Mouse (Mus musculus): ENCODE measurements around the gene Tubg1. TPM values are rescaled to one million over a fixed set of nuclear protein-coding genes. Genes with fewer than 3 reads are reported as not detected.
"Not testable (repeated sequence)": the region's sequence is repeated elsewhere in the genome, so short reads cannot be mapped to it uniquely, and the experiment has no call there.

The Tubg1 gene
- polyA plus RNA-seq, 1 experiment, result 39.1 TPM

- Histone ChIP-seq H3K4me3 (replicated peaks; ENCODE audit: insufficient read depth, low read depth, low read length) (no peak overlapping the region), H3K27me3 (ENCODE audit: control insufficient read depth, insufficient read depth, low read length) (no peaks in the 10 kb centered on the region), H3K4me1 (ENCODE audit: control insufficient read depth, insufficient read depth, low read length) (no peaks in the 10 kb centered on the region), H3K27ac (ENCODE audit: insufficient read depth, low read length) (no peak overlapping the region)
- no peak for DNase-seq
- no peak for TF ChIP-seq CTCF (IDR thresholded peaks at IDR 0.05; ENCODE audit: borderline replicate concordance, insufficient read depth, low read depth, low read length)
- no peak for TF ChIP-seq POLR2A (IDR thresholded peaks at IDR 0.05; ENCODE audit: borderline replicate concordance, insufficient read depth, low read length)
- WGBS, result 76% methylated on average over 10 of the region's 10 CpGs
Observed at GRCm38 (mm10) chr11:101148751-101149150, 29.0 kb downstream of the Tubg1 start.

DNA sequence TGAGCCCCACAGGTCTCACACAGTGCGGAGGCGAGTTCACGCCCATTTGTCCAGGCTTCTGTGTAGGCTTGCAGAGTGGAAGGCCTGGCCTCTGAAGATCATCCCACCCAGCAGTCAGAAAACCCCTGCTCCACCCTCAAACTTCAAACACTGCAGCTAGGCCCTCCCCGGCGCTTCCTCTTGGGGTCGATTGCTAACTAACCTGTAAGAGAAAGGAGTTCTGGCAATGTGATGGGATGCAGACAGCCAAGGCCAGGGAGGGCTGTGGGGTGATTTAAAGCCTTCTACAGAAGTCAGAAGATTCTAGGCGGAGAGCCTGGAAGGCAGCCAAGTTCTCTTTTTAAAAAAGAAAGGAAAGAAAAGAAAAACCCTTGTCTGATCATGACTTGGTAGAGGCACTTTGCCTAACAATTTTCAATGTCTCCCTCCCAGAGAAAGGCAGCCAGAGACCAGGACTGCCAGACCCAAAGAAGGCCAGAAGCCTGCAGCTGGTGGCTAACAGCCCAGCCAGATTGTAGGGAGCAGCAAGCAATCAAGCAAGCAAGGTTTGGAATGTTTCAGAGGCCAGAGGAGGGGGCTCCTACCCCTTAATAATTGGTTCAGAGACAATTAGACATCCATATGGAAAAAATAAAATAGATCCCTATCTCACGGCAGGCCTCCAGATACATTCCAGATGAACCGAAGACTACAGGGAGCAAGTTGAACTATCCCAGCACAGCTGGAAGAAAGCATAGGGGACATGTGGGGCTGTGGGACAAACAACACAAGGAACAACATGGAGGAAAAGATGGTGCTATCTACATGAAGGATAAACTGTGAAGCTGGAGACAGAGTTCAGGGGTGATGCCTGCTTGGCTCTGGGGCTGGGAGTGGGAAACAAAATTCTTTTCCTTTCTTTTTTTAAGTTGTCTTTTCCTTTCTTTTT lies 29.7 kb downstream of the Tubg1 start:
- Histone ChIP-seq H3K4me1 (ENCODE audit: control insufficient read depth, insufficient read depth, low read length) (no peaks in the 10 kb centered on the region), H3K27me3 (ENCODE audit: control insufficient read depth, insufficient read depth, low read length) (no peaks in the 10 kb centered on the region), H3K27ac (ENCODE audit: insufficient read depth, low read length) (no peak overlapping the region), H3K4me3 (replicated peaks; ENCODE audit: insufficient read depth, low read depth, low read length) (no peak overlapping the region)
- WGBS, result 53% methylated on average over 9 of the region's 9 CpGs
- DNase-seq, result no peak
- TF ChIP-seq POLR2A (IDR thresholded peaks at IDR 0.05; ENCODE audit: borderline replicate concordance, insufficient read depth, low read length) (no peak), CTCF (IDR thresholded peaks at IDR 0.05; ENCODE audit: borderline replicate concordance, insufficient read depth, low read depth, low read length) (no peak)

GRCm38 (mm10) chr11:101151063-101151462 lies 31.3 kb downstream of the Tubg1 start:
- WGBS, result 59% methylated on average over 2 of the region's 2 CpGs
- DNase-seq, result no peak
- Histone ChIP-seq H3K27me3 (ENCODE audit: control insufficient read depth, insufficient read depth, low read length) (no peaks in the 10 kb centered on the region), H3K4me1 (ENCODE audit: control insufficient read depth, insufficient read depth, low read length) (no peaks in the 10 kb centered on the region; the same call in 1 of the 2 replicates), H3K27ac (ENCODE audit: insufficient read depth, low read length) (no peak overlapping the region), H3K4me3 (replicated peaks; ENCODE audit: insufficient read depth, low read depth, low read length) (no peak overlapping the region)
- TF ChIP-seq POLR2A (IDR thresholded peaks at IDR 0.05; ENCODE audit: borderline replicate concordance, insufficient read depth, low read length) (no peak), CTCF (IDR thresholded peaks at IDR 0.05; ENCODE audit: borderline replicate concordance, insufficient read depth, low read depth, low read length) (no peak)

GRCm38 (mm10) chr11:101152825-101153224 lies 33.1 kb downstream of the Tubg1 start:
- Histone ChIP-seq H3K4me3 (replicated peaks; ENCODE audit: insufficient read depth, low read depth, low read length) (no peak overlapping the region), H3K27me3 (ENCODE audit: control insufficient read depth, insufficient read depth, low read length) (no peaks in the 10 kb centered on the region), H3K4me1 (ENCODE audit: control insufficient read depth, insufficient read depth, low read length) (no peaks in the 10 kb centered on the region; the same call in 1 of the 2 replicates), H3K27ac (ENCODE audit: insufficient read depth, low read length) (no peak overlapping the region)
- no peak for DNase-seq
- WGBS, result 59% methylated on average over 1 of the region's 1 CpGs
- TF ChIP-seq CTCF (IDR thresholded peaks at IDR 0.05; ENCODE audit: borderline replicate concordance, insufficient read depth, low read depth, low read length) (no peak), POLR2A (IDR thresholded peaks at IDR 0.05; ENCODE audit: borderline replicate concordance, insufficient read depth, low read length) (no peak)

DNA sequence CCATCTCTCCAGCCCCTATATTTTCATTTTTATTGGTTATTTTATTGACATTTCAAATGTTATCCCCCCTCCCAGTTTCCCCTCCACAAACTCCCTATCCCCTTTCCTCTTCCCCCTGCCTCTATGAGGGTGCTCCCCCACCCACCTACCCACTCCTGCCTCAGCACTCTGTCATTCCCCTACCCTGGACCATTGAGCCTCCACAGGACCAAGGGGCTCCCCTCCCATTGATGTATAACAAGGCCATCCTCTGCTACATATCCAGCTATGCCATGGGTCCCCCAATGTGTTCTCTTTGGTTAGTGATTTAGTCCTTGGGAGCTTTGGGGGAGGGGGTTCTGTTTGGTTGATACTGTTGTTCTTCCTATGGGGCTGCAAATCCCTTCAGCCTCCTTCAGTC lies 34.9 kb downstream of the Tubg1 start:
- Histone ChIP-seq H3K4me3 (replicated peaks; ENCODE audit: insufficient read depth, low read depth, low read length) (no peak overlapping the region), H3K27me3 (ENCODE audit: control insufficient read depth, insufficient read depth, low read length) (no peaks in the 10 kb centered on the region), H3K27ac (ENCODE audit: insufficient read depth, low read length) (no peak overlapping the region), H3K4me1 (ENCODE audit: control insufficient read depth, insufficient read depth, low read length) (no peaks in the 10 kb centered on the region; the same call in 1 of the 2 replicates)
- TF ChIP-seq CTCF (IDR thresholded peaks at IDR 0.05; ENCODE audit: borderline replicate concordance, insufficient read depth, low read depth, low read length) (no peak), POLR2A (IDR thresholded peaks at IDR 0.05; ENCODE audit: borderline replicate concordance, insufficient read depth, low read length) (no peak)
- DNase-seq, result no peak

- no peak for DNase-seq
- no peak overlapping the region for H3K4me3 ChIP-seq (replicated peaks; ENCODE audit: insufficient read depth, low read depth, low read length)
Observed at GRCm38 (mm10) chr11:101155151-101155550, 35.4 kb downstream of the Tubg1 start.

DNA sequence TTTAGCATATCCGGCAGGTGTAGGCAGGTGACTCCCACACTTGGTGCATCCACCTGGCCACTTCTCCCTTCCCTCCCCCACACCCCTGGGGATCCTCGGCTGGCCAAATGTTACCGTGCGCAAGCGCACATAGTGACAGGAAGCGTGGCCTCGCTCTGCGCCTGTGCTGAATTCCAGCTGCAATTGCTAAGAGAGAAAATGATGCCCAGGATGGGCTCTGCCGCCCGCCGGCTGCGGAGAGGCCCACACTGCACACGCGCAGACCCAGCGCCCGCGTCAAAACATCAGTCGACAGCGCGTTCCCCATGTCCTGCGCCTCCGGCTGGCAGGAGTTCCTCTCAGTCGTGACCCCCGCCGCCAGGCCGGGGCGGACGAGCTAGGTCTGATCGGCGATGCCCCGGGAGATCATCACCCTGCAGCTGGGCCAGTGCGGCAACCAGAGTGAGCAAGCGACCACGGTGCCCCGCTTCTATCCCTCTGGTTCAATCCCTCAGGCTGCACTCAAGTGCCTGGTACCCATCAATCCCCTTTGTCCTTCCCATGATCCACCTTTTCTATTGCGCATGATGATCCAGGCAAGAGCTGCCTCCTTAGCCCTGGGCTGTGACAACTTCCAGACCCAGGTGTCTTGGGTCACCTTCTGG lies 36.1 kb downstream of the Tubg1 start, which contains the start of gene Tubg2:
Gene Tubg2, plus strand, starts transcription at position 180 of the 644 bp plus-strand sequence.
- Histone ChIP-seq H3K27me3 (ENCODE audit: control insufficient read depth, insufficient read depth, low read length) (no peaks in the 10 kb centered on the region), H3K4me1 (ENCODE audit: control insufficient read depth, insufficient read depth, low read length) (no peaks in the 10 kb centered on the region; the same call in 1 of the 2 replicates), H3K4me3 (replicated peaks; ENCODE audit: insufficient read depth, low read depth, low read length) (peak within 1 kb of the TSS; percentile 62), H3K27ac (ENCODE audit: insufficient read depth, low read length) (peak within 1 kb of the TSS; percentile 79)
- TF ChIP-seq POLR2A (IDR thresholded peaks at IDR 0.05; ENCODE audit: borderline replicate concordance, insufficient read depth, low read length) (peak; percentile 54; the same call in 1 of the 2 replicates), CTCF (IDR thresholded peaks at IDR 0.05; ENCODE audit: borderline replicate concordance, insufficient read depth, low read depth, low read length) (no peak)
- WGBS, result under 1% methylated on average over 36 of the region's 36 CpGs
- peak; percentile 86 for DNase-seq

More at GRCm38 (mm10) chr11:101155151-101155550, 35.4 kb downstream of the Tubg1 start:
- Histone ChIP-seq H3K27ac (ENCODE audit: insufficient read depth, low read length) (peak overlapping the region; percentile 6; the same call in 1 of the 2 replicates), H3K27me3 (ENCODE audit: control insufficient read depth, insufficient read depth, low read length) (no peaks in the 10 kb centered on the region), H3K4me1 (ENCODE audit: control insufficient read depth, insufficient read depth, low read length) (no peaks in the 10 kb centered on the region; the same call in 1 of the 2 replicates)
- TF ChIP-seq CTCF (IDR thresholded peaks at IDR 0.05; ENCODE audit: borderline replicate concordance, insufficient read depth, low read depth, low read length) (no peak), POLR2A (IDR thresholded peaks at IDR 0.05; ENCODE audit: borderline replicate concordance, insufficient read depth, low read length) (no peak)
- 57% methylated on average over 6 of the region's 6 CpGs for WGBS

DNA sequence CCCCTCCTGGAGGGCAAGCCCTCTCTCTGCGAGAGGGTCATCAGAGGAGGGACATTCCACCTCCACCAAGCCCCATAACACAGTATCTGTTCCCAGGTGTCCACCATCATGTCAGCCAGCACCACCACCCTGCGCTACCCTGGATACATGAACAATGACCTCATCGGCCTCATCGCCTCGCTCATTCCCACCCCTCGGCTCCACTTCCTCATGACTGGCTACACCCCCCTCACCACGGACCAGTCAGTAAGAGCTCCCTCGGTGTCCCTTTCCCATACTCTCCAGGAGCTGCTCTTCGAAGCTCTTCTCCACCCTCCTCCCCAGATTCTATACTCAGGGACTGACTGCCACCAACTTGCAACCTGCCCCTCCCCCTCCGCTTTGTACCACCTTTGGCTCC lies 40.4 kb downstream of the Tubg1 start:
- H3K4me3 ChIP-seq (replicated peaks; ENCODE audit: insufficient read depth, low read depth, low read length); H3K27ac ChIP-seq (ENCODE audit: insufficient read depth, low read length); DNase-seq; H3K27me3 ChIP-seq (ENCODE audit: control insufficient read depth, insufficient read depth, low read length): not testable (repeated sequence)
- peaks cover 22% of the 10 kb centered on the region for H3K4me1 ChIP-seq (ENCODE audit: control insufficient read depth, insufficient read depth, low read length)
- WGBS, result 79% methylated on average over 10 of the region's 10 CpGs

- not testable (repeated sequence) for DNase-seq; H3K4me3 ChIP-seq (replicated peaks; ENCODE audit: insufficient read depth, low read depth, low read length); H3K27ac ChIP-seq (ENCODE audit: insufficient read depth, low read length); H3K27me3 ChIP-seq (ENCODE audit: control insufficient read depth, insufficient read depth, low read length)
- 36% methylated on average over 8 of the region's 8 CpGs for WGBS
- peaks cover 22% of the 10 kb centered on the region for H3K4me1 ChIP-seq (ENCODE audit: control insufficient read depth, insufficient read depth, low read length)
Observed at GRCm38 (mm10) chr11:101160981-101161505, 41.3 kb downstream of the Tubg1 start.

Measured in cerebellum, adult 2 months (tissue).